Mouse (Mus musculus) kidney, embryonic 14.5 days (tissue): ENCODE data around the gene Smarce1. TPM values are rescaled to one million over a fixed set of nuclear protein-coding genes. Genes with fewer than 3 reads are reported as not detected.
A peak's percentile ranks its signal among the peaks of the same experiment; 100 is the strongest.

Source experiments
- ATAC-seq: fragments of 200-750 bp; cut with Nextera tagmentation; 2 replicates; pipeline ENCODE4 v1.8.0; 2017; ENCODE audit warnings: moderate number of reproducible peaks, mild to moderate bottlenecking, moderate TSS enrichment, moderate library complexity; ENCODE audit not compliant: low FRiP score, low TSS enrichment
- H3K27ac ChIP-seq: fragments of 300-500 bp; sonication (generic); 2 replicates; pipeline ENCODE4 v1.5.1; 2014; ENCODE audit warnings: low read depth, mild to moderate bottlenecking, low read length, moderate library complexity, mixed read lengths
- H3K27me3 ChIP-seq: fragments of 300-500 bp; sonication (generic); 2 replicates; pipeline ENCODE4 v1.6.1; 2014; ENCODE audit warnings: mild to moderate bottlenecking, low read length; ENCODE audit not compliant: control insufficient read depth, insufficient read depth
- H3K36me3 ChIP-seq: fragments of 300-500 bp; sonication (generic); 2 replicates; pipeline ENCODE4 v1.6.1; 2014; ENCODE audit warnings: low read length, mixed read lengths; ENCODE audit not compliant: control insufficient read depth, insufficient read depth
- H3K4me1 ChIP-seq: fragments of 300-500 bp; sonication (generic); 2 replicates; pipeline ENCODE4 v1.6.1; 2014; ENCODE audit warnings: low read length, mixed read lengths; ENCODE audit not compliant: control insufficient read depth, insufficient read depth
- H3K4me2 ChIP-seq: fragments of 300-500 bp; sonication (generic); replicated peaks from 2 replicates; pipeline ENCODE4 v1.6.1; 2014; ENCODE audit warnings: low read depth, mild to moderate bottlenecking, low read length
- H3K4me3 ChIP-seq: fragments of 300-500 bp; sonication (generic); 2 replicates; pipeline ENCODE4 v1.5.1; 2014; ENCODE audit warnings: mild to moderate bottlenecking, low read length
- H3K9ac ChIP-seq: fragments of 300-500 bp; sonication (generic); 2 replicates; pipeline ENCODE4 v1.6.1; 2014; ENCODE audit warnings: low read depth, mild to moderate bottlenecking, low read length, moderate library complexity
- H3K9me3 ChIP-seq: fragments of 300-500 bp; sonication (generic); 2 replicates; pipeline ENCODE4 v1.6.1; 2016; ENCODE audit warnings: low read length; ENCODE audit not compliant: control insufficient read depth
- WGBS: fragments of 180-500 bp; shearing (Covaris S2); extraction: QIAGEN DNeasy Blood & Tissue Kit; methylation state at CpG from one replicate; pipeline ENCODE4 v1.1.7; 2014; 5-methylcytosine and 5-hydroxymethylcytosine counted together
- polyA plus RNA-seq: library from polyadenylated mRNA; unstranded; fragments of >200 nt; fragmentation: Nextera tagmentation; extraction: Ambion mirVana; gene quantifications from 2 replicates; pipeline ENCODE4 v1.2.1, GENCODE M21; 2014

Gene Smarce1
- 190 and 229 TPM in 2 replicates for polyA plus RNA-seq

GRCm38 (mm10) chr11:99230261-99231048 is at the start of gene Smarce1:
Gene Smarce1 (minus strand): TSS chr11:99231017.
- H3K4me3 ChIP-seq = peak within 1 kb of the TSS; percentile 94
- peak within 1 kb of the TSS; percentile 80 for H3K4me2 ChIP-seq
- no peaks in the 10 kb centered on the region for H3K27me3 ChIP-seq
- H3K9me3 ChIP-seq = no peaks in the 10 kb centered on the region
- under 1% methylated on average over 79 of the region's 87 CpGs for WGBS
- peaks cover 19% of the 10 kb centered on the region for H3K4me1 ChIP-seq
- H3K27ac ChIP-seq = peak within 1 kb of the TSS; percentile 99
- ATAC-seq = peak; percentile 92
- H3K9ac ChIP-seq = peak within 1 kb of the TSS; percentile 99
- peaks cover 26% of the 10 kb centered on the region for H3K36me3 ChIP-seq

GRCm38 (mm10) chr11:99279986-99280385 is 49.2 kb upstream of the Smarce1 start:
- Histone ChIP-seq H3K9me3 (no peaks in the 10 kb centered on the region), H3K9ac (no peak overlapping the region), H3K4me3 (no peak overlapping the region), H3K4me1 (no peaks in the 10 kb centered on the region), H3K27ac (no peak overlapping the region), H3K36me3 (no peaks in the 10 kb centered on the region), H3K4me2 (no peak overlapping the region), H3K27me3 (no peaks in the 10 kb centered on the region)
- whole genome bisulfite sequencing = 73% methylated on average over 5 of the region's 5 CpGs
- ATAC-seq = no peak

GRCm38 (mm10) chr11:99276786-99277185 is 46.0 kb upstream of the Smarce1 start:
- Histone ChIP-seq H3K36me3 (no peaks in the 10 kb centered on the region), H3K4me2 (no peak overlapping the region), H3K4me1 (no peaks in the 10 kb centered on the region), H3K27ac (no peak overlapping the region), H3K9me3 (no peaks in the 10 kb centered on the region), H3K9ac (no peak overlapping the region), H3K27me3 (no peaks in the 10 kb centered on the region), H3K4me3 (no peak overlapping the region)
- WGBS = 49% methylated on average over 7 of the region's 7 CpGs
- no peak for ATAC-seq

DNA sequence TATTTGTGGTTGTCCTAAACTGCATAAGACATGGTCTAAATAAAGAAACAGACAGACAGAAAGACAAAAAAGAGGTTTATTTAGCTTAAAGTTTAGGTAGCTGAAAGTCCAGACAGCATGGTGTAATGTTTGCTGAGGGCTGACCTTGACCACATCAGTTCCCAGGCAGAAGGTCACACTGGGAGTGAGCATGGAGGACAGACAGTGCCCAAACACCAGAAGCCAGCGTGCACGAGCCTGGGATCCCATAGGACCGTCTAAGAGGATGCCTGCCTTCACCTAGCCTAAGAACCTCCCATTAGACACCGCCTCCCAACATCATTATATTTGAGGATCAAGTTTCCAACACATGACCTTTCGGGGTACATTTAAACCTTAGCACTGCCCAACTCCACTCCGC is 44.8 kb upstream of the Smarce1 start:
- no peak overlapping the region for H3K4me2 ChIP-seq
- H3K9me3 ChIP-seq = no peaks in the 10 kb centered on the region
- ATAC-seq = no peak
- H3K27ac ChIP-seq = no peak overlapping the region
- no peak overlapping the region for H3K4me3 ChIP-seq
- H3K9ac ChIP-seq = no peak overlapping the region
- H3K27me3 ChIP-seq = no peaks in the 10 kb centered on the region
- 66% methylated on average over 6 of the region's 6 CpGs for WGBS
- H3K36me3 ChIP-seq = no peaks in the 10 kb centered on the region
- H3K4me1 ChIP-seq = no peaks in the 10 kb centered on the region

GRCm38 (mm10) chr11:99272721-99273120 is 41.9 kb upstream of the Smarce1 start:
- no peak for ATAC-seq
- WGBS = 91% methylated on average over 4 of the region's 4 CpGs
- H3K27me3 ChIP-seq = no peaks in the 10 kb centered on the region
- no peak overlapping the region for H3K9ac ChIP-seq
- no peaks in the 10 kb centered on the region for H3K36me3 ChIP-seq
- H3K27ac ChIP-seq = no peak overlapping the region
- no peaks in the 10 kb centered on the region for H3K4me1 ChIP-seq
- H3K4me2 ChIP-seq = no peak overlapping the region
- H3K9me3 ChIP-seq = no peaks in the 10 kb centered on the region
- H3K4me3 ChIP-seq = no peak overlapping the region

GRCm38 (mm10) chr11:99269192-99269591 is 38.4 kb upstream of the Smarce1 start:
- Histone ChIP-seq H3K9me3 (no peaks in the 10 kb centered on the region), H3K27me3 (no peaks in the 10 kb centered on the region), H3K9ac (no peak overlapping the region), H3K4me1 (no peaks in the 10 kb centered on the region), H3K4me3 (no peak overlapping the region), H3K4me2 (no peak overlapping the region), H3K36me3 (no peaks in the 10 kb centered on the region), H3K27ac (no peak overlapping the region)
- WGBS = 64% methylated on average over 7 of the region's 7 CpGs
- ATAC-seq = no peak

DNA sequence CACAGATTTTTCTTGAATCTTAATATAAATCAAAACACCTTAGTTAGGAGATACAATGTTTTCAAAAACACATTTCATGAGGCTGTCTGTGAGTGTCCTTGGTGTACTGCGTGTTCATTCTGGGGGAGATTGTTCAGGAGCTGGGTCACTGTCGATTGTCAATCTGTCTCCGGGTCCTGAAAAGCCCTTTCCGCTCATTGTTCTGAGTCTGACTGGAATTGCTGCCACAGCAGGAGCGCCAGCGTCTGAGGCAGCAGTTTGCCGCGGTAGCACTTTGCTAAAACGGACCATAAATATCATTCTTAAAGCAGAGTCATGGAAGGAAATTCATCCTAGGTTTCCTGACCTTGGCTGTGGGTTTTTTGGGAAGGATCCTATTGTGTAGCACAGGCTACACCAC is 35.0 kb upstream of the Smarce1 start:
- no peaks in the 10 kb centered on the region for H3K36me3 ChIP-seq
- H3K9ac ChIP-seq = no peak overlapping the region
- no peak overlapping the region for H3K27ac ChIP-seq
- no peaks in the 10 kb centered on the region for H3K4me1 ChIP-seq
- no peaks in the 10 kb centered on the region for H3K27me3 ChIP-seq
- no peak overlapping the region for H3K4me3 ChIP-seq
- no peak overlapping the region for H3K4me2 ChIP-seq
- ATAC-seq = no peak
- WGBS = 49% methylated on average over 9 of the region's 9 CpGs
- H3K9me3 ChIP-seq = no peaks in the 10 kb centered on the region

- Histone ChIP-seq H3K4me3 (no peak overlapping the region), H3K27me3 (no peaks in the 10 kb centered on the region), H3K4me2 (no peak overlapping the region), H3K4me1 (no peaks in the 10 kb centered on the region), H3K9ac (no peak overlapping the region), H3K36me3 (no peaks in the 10 kb centered on the region), H3K9me3 (no peaks in the 10 kb centered on the region), H3K27ac (no peak overlapping the region)
- WGBS = 75% methylated on average over 9 of the region's 9 CpGs
- ATAC-seq = no peak
Measured at GRCm38 (mm10) chr11:99265220-99265619, 34.4 kb upstream of the Smarce1 start.

GRCm38 (mm10) chr11:99256213-99256612 is 25.4 kb upstream of the Smarce1 start:
- Histone ChIP-seq H3K4me3 (no peak overlapping the region), H3K9me3 (no peaks in the 10 kb centered on the region), H3K27ac (no peak overlapping the region), H3K36me3 (no peaks in the 10 kb centered on the region), H3K4me2 (no peak overlapping the region), H3K27me3 (no peaks in the 10 kb centered on the region), H3K9ac (no peak overlapping the region), H3K4me1 (no peaks in the 10 kb centered on the region)
- no peak for ATAC-seq
- 85% methylated on average over 4 of the region's 4 CpGs for WGBS
